Mouse (Mus musculus) embryonic facial prominence, embryonic 13.5 days (tissue): ENCODE results near the gene Zfp462. TPM values are rescaled to one million over a fixed set of nuclear protein-coding genes. Genes with fewer than 3 reads are reported as not detected.

Source experiments
- ATAC-seq: fragments of 200-750 bp; cut with Nextera tagmentation; 2 replicates; pipeline ENCODE4 v1.8.0; 2017; ENCODE audit warnings: low read depth; ENCODE audit not compliant: insufficient number of reproducible peaks, insufficient read depth, low FRiP score, low TSS enrichment
- H3K27ac ChIP-seq: fragments of 300-500 bp; sonication (generic); 2 replicates; pipeline ENCODE4 v1.5.1; 2015; ENCODE audit warnings: moderate library complexity, mild to moderate bottlenecking, inconsistent platforms
- H3K27me3 ChIP-seq: fragments of 300-500 bp; sonication (generic); 2 replicates; pipeline ENCODE4 v1.6.1; 2015; ENCODE audit warnings: mild to moderate bottlenecking, inconsistent platforms
- H3K36me3 ChIP-seq: fragments of 300-500 bp; sonication (generic); 2 replicates; pipeline ENCODE4 v1.6.1; 2015; ENCODE audit warnings: mild to moderate bottlenecking, inconsistent platforms
- H3K4me1 ChIP-seq: fragments of 300-500 bp; sonication (generic); 2 replicates; pipeline ENCODE4 v1.6.1; 2015; ENCODE audit warnings: inconsistent platforms
- H3K4me2 ChIP-seq: fragments of 300-500 bp; sonication (generic); 2 replicates; pipeline ENCODE4 v1.6.1; 2015; ENCODE audit warnings: moderate library complexity, mild to moderate bottlenecking, inconsistent platforms
- H3K4me3 ChIP-seq: fragments of 300-500 bp; sonication (generic); 2 replicates; pipeline ENCODE4 v1.5.1; 2015; ENCODE audit warnings: mild to moderate bottlenecking, inconsistent platforms
- H3K9ac ChIP-seq: fragments of 300-500 bp; sonication (generic); 2 replicates; pipeline ENCODE4 v1.6.1; 2015; ENCODE audit warnings: mild to moderate bottlenecking, inconsistent platforms
- H3K9me3 ChIP-seq: fragments of 300-500 bp; sonication (generic); 2 replicates; pipeline ENCODE4 v1.6.1; 2016; ENCODE audit warnings: inconsistent platforms
- WGBS: fragments of 180-500 bp; shearing (Covaris S2); methylation state at CpG from one replicate; pipeline ENCODE4 v1.1.7; 2015; ENCODE audit warnings: mixed read lengths; 5-methylcytosine and 5-hydroxymethylcytosine counted together
- polyA plus RNA-seq: library from polyadenylated mRNA; unstranded; fragments of >200 nt; fragmentation: Nextera tagmentation; extraction: Ambion mirVana; gene quantifications from 2 replicates; pipeline ENCODE4 v1.2.1, GENCODE M21; 2015

Gene Zfp462
- polyA plus RNA-seq, 1 experiment from 2014 or later = 9.0 TPM

GRCm38 (mm10) chr4:55125738-55126054 is 180.8 kb downstream of the Zfp462 start:
- H3K27ac ChIP-seq = no peak overlapping the region
- no peaks in the 10 kb centered on the region for H3K36me3 ChIP-seq
- no peak for ATAC-seq
- no peak overlapping the region for H3K9ac ChIP-seq
- H3K4me3 ChIP-seq = no peak overlapping the region
- no peak overlapping the region; the same call in 1 of the 2 replicates for H3K4me2 ChIP-seq
- H3K27me3 ChIP-seq = no peaks in the 10 kb centered on the region
- WGBS = 77% methylated on average over 4 of the region's 4 CpGs
- H3K9me3 ChIP-seq = no peaks in the 10 kb centered on the region
- H3K4me1 ChIP-seq = peaks cover 5% of the 10 kb centered on the region; the same call in 1 of the 2 replicates

GRCm38 (mm10) chr4:55127228-55127901 is 182.5 kb downstream of the Zfp462 start:
- WGBS = 86% methylated on average over 9 of the region's 9 CpGs
- Histone ChIP-seq H3K27ac (no peak overlapping the region), H3K4me3 (no peak overlapping the region), H3K9me3 (no peaks in the 10 kb centered on the region), H3K27me3 (no peaks in the 10 kb centered on the region), H3K4me2 (no peak overlapping the region), H3K36me3 (no peaks in the 10 kb centered on the region), H3K4me1 (peaks cover 5% of the 10 kb centered on the region; the same call in 1 of the 2 replicates), H3K9ac (no peak overlapping the region)
- no peak for ATAC-seq

GRCm38 (mm10) chr4:55128088-55128835 is 183.4 kb downstream of the Zfp462 start:
- 68% methylated on average over 13 of the region's 13 CpGs for WGBS
- Histone ChIP-seq H3K27me3 (no peaks in the 10 kb centered on the region), H3K4me1 (peaks cover 5% of the 10 kb centered on the region; the same call in 1 of the 2 replicates), H3K36me3 (no peaks in the 10 kb centered on the region), H3K27ac (no peak overlapping the region), H3K4me2 (no peak overlapping the region), H3K9me3 (no peaks in the 10 kb centered on the region), H3K4me3 (no peak overlapping the region), H3K9ac (no peak overlapping the region)
- no peak for ATAC-seq
